In genomic region chr19:5364124-5364523, GRCm38 (mm10) we compare ENCODE assay signal across 39 mouse cellular contexts. TPM values are rescaled to one million over a fixed set of nuclear protein-coding genes. Genes with fewer than 3 reads are reported as not detected.
DNase-seq lines count a peak whose midpoint lies in the region; ATAC-seq and TF ChIP-seq lines count a peak whose summit lies in the region.
"Had no signal": no experiment of that assay in that cellular context is flagged by ENCODE, and none has a peak within 500 bp of the region (broad histone marks: within the 10 kb centered on the region; RNA-seq: fewer than 3 reads in every experiment).

No protein-coding gene starts in this region.

- in situ Hi-C loops in ES-E14 (cut with MboI; ENCODE audit: low sequenced_read_pairs in 2 of 2, unreplicated experiment in 2 of 2) = no loop called here

- H3K4me2 ChIP-seq in stomach, postnatal 0 days (replicated peaks; ENCODE audit: low read depth) = no peak overlapping the region
- H3K4me2 ChIP-seq: embryonic facial prominence, embryonic 15.5 days; forebrain, embryonic 12.5 days; heart, embryonic 13.5 days had no signal

- no peaks in the 10 kb centered on the region for H3K27me3 ChIP-seq in heart, adult 2 months (ENCODE audit: control insufficient read depth, insufficient read depth, low read length)
- no peaks in the 10 kb centered on the region for H3K27me3 ChIP-seq in stomach, postnatal 0 days (ENCODE audit: control insufficient read depth, insufficient read depth, low read length)
- H3K27me3 ChIP-seq: embryonic facial prominence, embryonic 15.5 days; forebrain, embryonic 12.5 days; heart, embryonic 13.5 days; liver, embryonic 13.5 days had no signal

- peak; percentile 67 for ATAC-seq in stomach, postnatal 0 days (ENCODE audit: low FRiP score, low TSS enrichment)
- ATAC-seq: hindbrain, embryonic 16.5 days; intestine, embryonic 16.5 days had no signal

- intact Hi-C loops in heart, adult 2 months (cut with DNase I) = no loop called here
- intact Hi-C loops in heart, postnatal 10 days (cut with DNase I) = no loop called here

- peaks cover 6% of the 10 kb centered on the region for H3K79me2 ChIP-seq in heart, adult 2 months (replicated peaks; ENCODE audit: control insufficient read depth, insufficient read depth, low read length)

- WGBS in heart, adult 2 months = 44% methylated on average over 2 of the region's 2 CpGs
- WGBS in stomach, postnatal 0 days = 74% methylated on average over 2 of the region's 2 CpGs

- H3K4me1 ChIP-seq in heart, adult 2 months (ENCODE audit: control insufficient read depth, insufficient read depth, low read length) = peaks cover 10% of the 10 kb centered on the region
- H3K4me1 ChIP-seq in ES-E14 (ENCODE audit: control insufficient read depth in 2 of 2, insufficient read depth in 2 of 2, low read length in 2 of 2, poor library complexity in 1 of 2) = peaks cover 0 to 27% of the 10 kb centered on the region in 2 experiments; a peak in 3 of 4 replicates
- H3K4me1 ChIP-seq in stomach, postnatal 0 days (replicated peaks; ENCODE audit: control insufficient read depth, insufficient read depth) = peaks cover 6% of the 10 kb centered on the region; the same call in 1 of the 2 replicates

- no peak for DNase-seq in heart, adult 2 months
- no peak for DNase-seq in heart, postnatal 10 days
- DNase-seq in CD4-positive helper T cell, adult 2 months (ENCODE audit: low read depth, low spot score) = peak; percentile 64
- no peak for DNase-seq in ES-E14 (ENCODE audit: low read depth, low spot score)
- peak; percentile 71 for DNase-seq in stomach, postnatal 0 days (ENCODE audit: low spot score)
- no peak for DNase-seq in testis, postnatal 10 days (ENCODE audit: low spot score)
- DNase-seq in T-cell, adult 2 months (ENCODE audit: low spot score) = no peak
- DNase-seq: adrenal gland, postnatal 36 days; B cell, adult 2 months; cerebellum, adult 2 months; cerebellum, postnatal 14 days; gastrocnemius, postnatal 25 days; heart, postnatal 14 days; kidney, adult 9 months; kidney, postnatal 10 days; layer of hippocampus, postnatal 36 days; left cerebral cortex, postnatal 4 days; liver, embryonic 13.5 days; lung, adult 2 months; lung, postnatal 10 days; midbrain, embryonic 14.5 days; thymus, postnatal 25 days had no signal

- TF ChIP-seq POLR2A in heart, adult 2 months (IDR thresholded peaks at IDR 0.05; ENCODE audit: insufficient read depth, low read depth, low read length) = no peak

- TF ChIP-seq CTCF in heart, adult 2 months (IDR thresholded peaks at IDR 0.05) = no peak
- TF ChIP-seq CTCF in stomach, postnatal 0 days (IDR thresholded peaks at IDR 0.05; ENCODE audit: low read depth) = no peak

- no peaks in the 10 kb centered on the region for H3K9me3 ChIP-seq in ES-E14 (ENCODE audit: control insufficient read depth, insufficient read depth, low read depth, low read length)
- H3K9me3 ChIP-seq in stomach, postnatal 0 days (ENCODE audit: control insufficient read depth, low read length) = no peaks in the 10 kb centered on the region
- H3K9me3 ChIP-seq: embryonic facial prominence, embryonic 15.5 days; forebrain, embryonic 12.5 days; heart, embryonic 13.5 days; liver, embryonic 13.5 days had no signal

- TF ChIP-seq EP300 in heart, adult 2 months (IDR thresholded peaks at IDR 0.05; ENCODE audit: insufficient read depth, low read depth, low read length) = no peak
- no peak for TF ChIP-seq EP300 in stomach, postnatal 0 days (optimal IDR thresholded peaks at IDR 0.05)

- H3K36me3 ChIP-seq in heart, adult 2 months (ENCODE audit: control insufficient read depth, insufficient read depth, low read length) = no peaks in the 10 kb centered on the region
- peaks cover 21% of the 10 kb centered on the region for H3K36me3 ChIP-seq in ES-E14 (ENCODE audit: control insufficient read depth, insufficient read depth, low read length, poor library complexity, severe bottlenecking)
- H3K36me3 ChIP-seq in stomach, postnatal 0 days (ENCODE audit: control insufficient read depth, insufficient read depth, low read length) = peaks cover 3% of the 10 kb centered on the region; the same call in 1 of the 2 replicates

- no peak overlapping the region for H3K9ac ChIP-seq in heart, adult 2 months (ENCODE audit: low read depth, low read length)
- H3K9ac ChIP-seq in ES-E14 (ENCODE audit: insufficient read depth, low read depth, low read length, poor library complexity, severe bottlenecking) = peak overlapping the region; percentile 19; the same call in 1 of the 2 replicates
- H3K9ac ChIP-seq in stomach, postnatal 0 days (ENCODE audit: low read length) = no peak overlapping the region
- H3K9ac ChIP-seq: embryonic facial prominence, embryonic 15.5 days; forebrain, embryonic 12.5 days; heart, embryonic 13.5 days had no signal

- H3K4me3 ChIP-seq in heart, adult 2 months = no peak overlapping the region
- H3K4me3 ChIP-seq in ES-E14 (ENCODE audit: insufficient read depth in 1 of 2, low read depth in 1 of 2, low read length in 2 of 2, poor library complexity in 1 of 2, severe bottlenecking in 1 of 2) = no peak overlapping the region
- H3K4me3 ChIP-seq in stomach, postnatal 0 days (ENCODE audit: low read depth, low read length) = no peak overlapping the region
- H3K4me3 ChIP-seq: embryonic facial prominence, embryonic 15.5 days; liver, embryonic 13.5 days had no signal

- H3K27ac ChIP-seq in heart, adult 2 months = peak overlapping the region; percentile 49
- no peak overlapping the region for H3K27ac ChIP-seq in ES-E14 (ENCODE audit: insufficient read depth, low read depth, low read length, poor library complexity, severe bottlenecking)
- peak overlapping the region; percentile 59 for H3K27ac ChIP-seq in stomach, postnatal 0 days (replicated peaks)
- H3K27ac ChIP-seq: embryonic facial prominence, embryonic 15.5 days; forebrain, embryonic 12.5 days; heart, embryonic 13.5 days; liver, embryonic 13.5 days; macrophage had no signal

TF ChIP-seq in ES-E14, 5 proteins besides CTCF, POLR2A, EP300 and RAD21:
- TF ChIP-seq CHD2 (IDR thresholded peaks at IDR 0.05; ENCODE audit: low read depth, low read length) (no peak), MAFK (IDR thresholded peaks at IDR 0.05; ENCODE audit: insufficient read depth, low read depth, low read length) (no peak), HCFC1 (IDR thresholded peaks at IDR 0.05; ENCODE audit: borderline replicate concordance, insufficient read depth, low read length) (no peak), ZNF384 (IDR thresholded peaks at IDR 0.05; ENCODE audit: low read depth, low read length) (no peak), ZC3H11A (IDR thresholded peaks at IDR 0.05; ENCODE audit: borderline replicate concordance, low read depth, low read length) (no peak)
TF ChIP-seq in ES-E14: peak in this region for 0.

RNA-seq across cellular contexts. Expression of gene Eif1ad, which starts 2.4 kb away (rescaled TPM):
- total RNA-seq in heart, adult 2 months (2021) = 10 to 100 TPM; 16.3 to 19.5 TPM
- 18.5 and 28.1 TPM in 2 replicates for polyA plus RNA-seq in heart, adult 2 months (2012; rRNA removed)
- total RNA-seq in heart, postnatal 10 days (2021) = 10 to 100 TPM; 26.4 to 28.8 TPM
- total RNA-seq in ES-E14 (2012; rRNA removed) = 101 and 127 TPM in 2 replicates
- polyA plus RNA-seq in stomach, postnatal 0 days (2015; fragmentation: Nextera tagmentation; extraction: Ambion mirVana) = 47.5 and 49.1 TPM in 2 replicates

RNA-seq across cellular contexts. Expression of gene Banf1, which starts 2.8 kb away (rescaled TPM):
- 100 to 1,000 TPM; 113 to 133 TPM for total RNA-seq in heart, adult 2 months (2021)
- 148 and 173 TPM in 2 replicates for polyA plus RNA-seq in heart, adult 2 months (2012; rRNA removed)
- total RNA-seq in heart, postnatal 10 days (2021) = 100 to 1,000 TPM; 173 to 178 TPM
- 213 and 281 TPM in 2 replicates for total RNA-seq in ES-E14 (2012; rRNA removed)
- 279 and 293 TPM in 2 replicates for polyA plus RNA-seq in stomach, postnatal 0 days (2015; fragmentation: Nextera tagmentation; extraction: Ambion mirVana)

RNA-seq across cellular contexts. Expression of gene Cst6, which starts 14.8 kb away (rescaled TPM):
- total RNA-seq in heart, adult 2 months (2021) = 10 to 100 TPM; 10.9 to 16.8 TPM
- polyA plus RNA-seq in heart, adult 2 months (2012; rRNA removed) = 5.7 and 10.4 TPM in 2 replicates
- total RNA-seq in heart, postnatal 10 days (2021) = 1 to 10 TPM; 2.6 to 3.1 TPM
- total RNA-seq in ES-E14 (2012; rRNA removed) = 1.1 and 2.1 TPM in 2 replicates
- 281 and 316 TPM in 2 replicates for polyA plus RNA-seq in stomach, postnatal 0 days (2015; fragmentation: Nextera tagmentation; extraction: Ambion mirVana)
- total RNA-seq: megakaryocyte-erythroid progenitor cell, adult 5-6 weeks had no signal

RNA-seq across cellular contexts. Expression of gene Sart1, which starts 24.4 kb away (rescaled TPM):
- 10 to 100 TPM; 47.3 to 51.8 TPM for total RNA-seq in heart, adult 2 months (2021)
- 10.6 and 22.1 TPM in 2 replicates for polyA plus RNA-seq in heart, adult 2 months (2012; rRNA removed)
- total RNA-seq in heart, postnatal 10 days (2021) = 10 to 100 TPM; 47.7 to 50.7 TPM
- total RNA-seq in ES-E14 (2012; rRNA removed) = 111 and 118 TPM in 2 replicates
- polyA plus RNA-seq in stomach, postnatal 0 days (2015; fragmentation: Nextera tagmentation; extraction: Ambion mirVana) = 30.9 and 34.1 TPM in 2 replicates

RNA-seq across cellular contexts. Expression of gene Catsper1, which starts 28.6 kb away (rescaled TPM):
- not detected for total RNA-seq in heart, adult 2 months (2021)
- polyA plus RNA-seq in heart, adult 2 months (2012; rRNA removed) = 0.16 TPM in 1 of 2 replicates, not detected in the other
- not detected for total RNA-seq in heart, postnatal 10 days (2021)
- total RNA-seq in ES-E14 (2012; rRNA removed) = not detected in 2 replicates
- not detected in 2 replicates for polyA plus RNA-seq in stomach, postnatal 0 days (2015; fragmentation: Nextera tagmentation; extraction: Ambion mirVana)
- total RNA-seq: adrenal gland, postnatal 36 days; gastrocnemius, postnatal 25 days; heart, adult 8-10 months; heart, postnatal 14 days; layer of hippocampus, postnatal 36 days; left cerebral cortex, postnatal 4 days; megakaryocyte-erythroid progenitor cell, adult 5-6 weeks; monocyte, adult 5-6 weeks had no signal
- polyA plus RNA-seq: brain, embryonic 14.5 days; cerebellum, adult 2 months; cortical plate, adult 2 months; embryonic facial prominence, embryonic 15.5 days; forebrain, embryonic 12.5 days; heart, embryonic 13.5 days; hindbrain, embryonic 11.5 days; hindbrain, embryonic 16.5 days; intestine, embryonic 16.5 days; large intestine, adult 2 months; limb, embryonic 14.5 days; liver, embryonic 13.5 days; lung, adult 2 months; macrophage; midbrain, embryonic 14.5 days; neural tube, embryonic 14.5 days; small intestine, adult 2 months; stomach, embryonic 14.5 days had no signal

Comparison
In these comparisons a context has a peak if more than half of its experiments do, and no peak if none do; other contexts are left out.
1. DNase-seq: peak in CD4-positive helper T cell, adult 2 months (single experiment) and stomach, postnatal 0 days (single experiment); none in heart, adult 2 months (0 of 2), heart, postnatal 10 days (0 of 2), ES-E14 (single experiment), testis, postnatal 10 days (single experiment) and T-cell, adult 2 months (single experiment).